Mouse (Mus musculus) heart, embryonic 16.5 days (tissue): ENCODE results near the gene Stk40. TPM values are rescaled to one million over a fixed set of nuclear protein-coding genes. Genes with fewer than 3 reads are reported as not detected.

Experiments used
- ATAC-seq: fragments of 200-750 bp; cut with Nextera tagmentation; replicated peaks from 2 replicates; pipeline ENCODE4 v1.8.0; 2017; ENCODE audit warnings: moderate number of reproducible peaks; ENCODE audit not compliant: insufficient read depth, low FRiP score; ENCODE audit errors: extremely low read depth
- H3K27ac ChIP-seq: fragments of 300-500 bp; sonication (generic); 2 replicates; pipeline ENCODE4 v1.5.1; 2014; ENCODE audit warnings: mild to moderate bottlenecking, low read length, control low read depth, moderate library complexity
- H3K27me3 ChIP-seq: fragments of 300-500 bp; sonication (generic); 2 replicates; pipeline ENCODE4 v1.6.1; 2014; ENCODE audit warnings: low read length, mixed read lengths; ENCODE audit not compliant: control insufficient read depth, insufficient read depth
- H3K36me3 ChIP-seq: fragments of 300-500 bp; sonication (generic); 2 replicates; pipeline ENCODE4 v1.6.1; 2014; ENCODE audit not compliant: control insufficient read depth, insufficient read depth
- H3K4me1 ChIP-seq: fragments of 300-500 bp; sonication (generic); 2 replicates; pipeline ENCODE4 v1.6.1; 2014; ENCODE audit warnings: low read length, mixed read lengths; ENCODE audit not compliant: control insufficient read depth, insufficient read depth
- H3K4me2 ChIP-seq: fragments of 300-500 bp; sonication (generic); 2 replicates; pipeline ENCODE4 v1.6.1; 2014; ENCODE audit warnings: low read depth, mild to moderate bottlenecking, control low read depth, low read length
- H3K4me3 ChIP-seq: fragments of 300-500 bp; sonication (generic); 2 replicates; pipeline ENCODE4 v1.5.1; 2014; ENCODE audit warnings: mild to moderate bottlenecking, control low read depth, low read length
- H3K9ac ChIP-seq: fragments of 300-500 bp; sonication (generic); 2 replicates; pipeline ENCODE4 v1.6.1; 2014; ENCODE audit warnings: low read length, control low read depth
- H3K9me3 ChIP-seq: fragments of 300-500 bp; sonication (generic); replicated peaks from 2 replicates; pipeline ENCODE4 v1.6.1; 2016; ENCODE audit warnings: low read length; ENCODE audit not compliant: control insufficient read depth
- WGBS: fragments of 180-500 bp; shearing (Covaris S2); extraction: QIAGEN DNeasy Blood & Tissue Kit; methylation state at CpG from one replicate; pipeline ENCODE4 v1.1.7; 2014; 5-methylcytosine and 5-hydroxymethylcytosine counted together
- polyA plus RNA-seq: library from polyadenylated mRNA; unstranded; fragments of >200 nt; fragmentation: Nextera tagmentation; extraction: Ambion mirVana; gene quantifications from 2 replicates; pipeline ENCODE4 v1.2.1, GENCODE M21; 2015

Stk40 gene
- polyA plus RNA-seq, 1 experiment from 2014 or later, result 24.5 TPM

GRCm38 (mm10) chr4:126077833-126078232, 25.9 kb upstream of the Stk40 start:
- Histone ChIP-seq H3K4me1 (no peaks in the 10 kb centered on the region), H3K27me3 (no peaks in the 10 kb centered on the region), H3K27ac (no peak overlapping the region), H3K9ac (no peak overlapping the region), H3K9me3 (no peaks in the 10 kb centered on the region), H3K4me2 (no peak overlapping the region), H3K4me3 (no peak overlapping the region), H3K36me3 (no peaks in the 10 kb centered on the region)
- 77% methylated on average over 6 of the region's 6 CpGs for WGBS
- no peak for ATAC-seq

GRCm38 (mm10) chr4:126079266-126079665, 24.5 kb upstream of the Stk40 start:
- Histone ChIP-seq H3K4me2 (no peak overlapping the region), H3K4me1 (no peaks in the 10 kb centered on the region), H3K9me3 (no peaks in the 10 kb centered on the region), H3K36me3 (no peaks in the 10 kb centered on the region), H3K4me3 (no peak overlapping the region), H3K27me3 (no peaks in the 10 kb centered on the region), H3K9ac (no peak overlapping the region), H3K27ac (no peak overlapping the region)
- 69% methylated on average over 4 of the region's 4 CpGs for WGBS
- ATAC-seq, result no peak

- Histone ChIP-seq H3K4me2 (no peak overlapping the region), H3K27ac (no peak overlapping the region), H3K9me3 (no peaks in the 10 kb centered on the region), H3K4me3 (no peak overlapping the region), H3K36me3 (no peaks in the 10 kb centered on the region), H3K9ac (no peak overlapping the region), H3K4me1 (no peaks in the 10 kb centered on the region), H3K27me3 (no peaks in the 10 kb centered on the region)
- WGBS, result 89% methylated on average over 1 of the region's 1 CpGs
- no peak for ATAC-seq
Observed at GRCm38 (mm10) chr4:126081601-126082000, 22.2 kb upstream of the Stk40 start.

GRCm38 (mm10) chr4:126083021-126083420, 20.7 kb upstream of the Stk40 start:
- no peak overlapping the region for H3K9ac ChIP-seq
- no peaks in the 10 kb centered on the region for H3K9me3 ChIP-seq
- H3K4me3 ChIP-seq, result no peak overlapping the region
- 87% methylated on average over 9 of the region's 9 CpGs for WGBS
- H3K27ac ChIP-seq, result no peak overlapping the region
- H3K36me3 ChIP-seq, result no peaks in the 10 kb centered on the region
- H3K4me1 ChIP-seq, result no peaks in the 10 kb centered on the region
- no peaks in the 10 kb centered on the region for H3K27me3 ChIP-seq
- H3K4me2 ChIP-seq, result no peak overlapping the region
- ATAC-seq, result no peak

GRCm38 (mm10) chr4:126084382-126084781, 19.4 kb upstream of the Stk40 start:
- Histone ChIP-seq H3K4me2 (no peak overlapping the region), H3K4me3 (no peak overlapping the region), H3K9me3 (no peaks in the 10 kb centered on the region), H3K36me3 (no peaks in the 10 kb centered on the region), H3K27ac (no peak overlapping the region), H3K4me1 (no peaks in the 10 kb centered on the region), H3K27me3 (no peaks in the 10 kb centered on the region), H3K9ac (no peak overlapping the region)
- no peak for ATAC-seq
- 65% methylated on average over 8 of the region's 8 CpGs for WGBS

- peak; percentile 79 for ATAC-seq
- Histone ChIP-seq H3K4me2 (no peak overlapping the region), H3K27me3 (no peaks in the 10 kb centered on the region), H3K27ac (no peak overlapping the region), H3K36me3 (no peaks in the 10 kb centered on the region), H3K9ac (no peak overlapping the region), H3K4me3 (no peak overlapping the region), H3K4me1 (no peaks in the 10 kb centered on the region), H3K9me3 (no peaks in the 10 kb centered on the region)
- WGBS, result 25% methylated on average over 7 of the region's 7 CpGs
Observed at GRCm38 (mm10) chr4:126085996-126086576, 17.7 kb upstream of the Stk40 start.

- Histone ChIP-seq H3K9ac (no peak overlapping the region), H3K4me2 (no peak overlapping the region), H3K4me1 (no peaks in the 10 kb centered on the region), H3K27ac (peak overlapping the region; percentile 15; the same call in 1 of the 2 replicates), H3K27me3 (no peaks in the 10 kb centered on the region), H3K9me3 (no peaks in the 10 kb centered on the region), H3K36me3 (no peaks in the 10 kb centered on the region), H3K4me3 (no peak overlapping the region)
- 66% methylated on average over 7 of the region's 7 CpGs for WGBS
- ATAC-seq, result no peak
Observed at GRCm38 (mm10) chr4:126090101-126090847, 13.5 kb upstream of the Stk40 start.

- no peak for ATAC-seq
- Histone ChIP-seq H3K4me2 (no peak overlapping the region), H3K27me3 (no peaks in the 10 kb centered on the region), H3K9me3 (no peaks in the 10 kb centered on the region), H3K4me1 (no peaks in the 10 kb centered on the region), H3K9ac (no peak overlapping the region), H3K27ac (no peak overlapping the region), H3K4me3 (no peak overlapping the region), H3K36me3 (no peaks in the 10 kb centered on the region)
- WGBS, result 61% methylated on average over 4 of the region's 4 CpGs
Observed at GRCm38 (mm10) chr4:126090848-126091124, 13.0 kb upstream of the Stk40 start.

- Histone ChIP-seq H3K9me3 (no peaks in the 10 kb centered on the region), H3K36me3 (no peaks in the 10 kb centered on the region), H3K27me3 (no peaks in the 10 kb centered on the region), H3K4me1 (no peaks in the 10 kb centered on the region), H3K9ac (no peak overlapping the region), H3K27ac (no peak overlapping the region), H3K4me3 (no peak overlapping the region), H3K4me2 (no peak overlapping the region)
- ATAC-seq, result no peak
- 73% methylated on average over 8 of the region's 8 CpGs for WGBS
Observed at GRCm38 (mm10) chr4:126091873-126092272, 11.9 kb upstream of the Stk40 start.
